Mouse (Mus musculus) small intestine, adult 2 months (tissue): ENCODE data around the gene Ust.

Experiments used
- CTCF ChIP-seq: fragments of 200-500 bp; IDR thresholded peaks from 2 replicates; pipeline ENCODE4 v1.5.1; 2012; ENCODE audit warnings: low read depth, mild to moderate bottlenecking, control low read depth, inconsistent platforms, low read length, moderate library complexity, mixed read lengths; ENCODE audit not compliant: insufficient replicate concordance, insufficient read length; ENCODE audit errors: extremely low read depth
- POLR2A ChIP-seq: fragments of 200-500 bp; IDR thresholded peaks from 2 replicates; pipeline ENCODE4 v1.6.1; 2012; ENCODE audit warnings: low read depth, mild to moderate bottlenecking, control low read depth, inconsistent platforms, low read length, moderate library complexity

- TF ChIP-seq CTCF (peak; percentile 68; the same call in 1 of the 2 replicates), POLR2A (no peak)
Measured at GRCm38 (mm10) chr10:8196300-8196699, 322.3 kb downstream of the Ust start.
